ENCODE assay signal across 9 mouse cellular contexts in genomic region chr2:36103555-36104367, GRCm38 (mm10). TPM values are rescaled to one million over a fixed set of nuclear protein-coding genes. Genes with fewer than 3 reads are reported as not detected.
DNase-seq lines count a peak whose midpoint lies in the region; ATAC-seq and TF ChIP-seq lines count a peak whose summit lies in the region.
"Had no signal": no experiment of that assay in that cellular context is flagged by ENCODE, and none has a peak within 500 bp of the region (broad histone marks: within the 10 kb centered on the region; RNA-seq: fewer than 3 reads in every experiment).

No protein-coding gene starts in this region.

- H3K4me1 ChIP-seq in forebrain, embryonic 10.5 days = peaks cover 43% of the 10 kb centered on the region
- H3K4me1 ChIP-seq in intestine, postnatal 0 days (replicated peaks; ENCODE audit: control insufficient read depth, insufficient read depth, low read length) = no peaks in the 10 kb centered on the region
- H3K4me1 ChIP-seq in midbrain, postnatal 0 days (ENCODE audit: insufficient read depth, low read length) = no peaks in the 10 kb centered on the region

- TF ChIP-seq CTCF in intestine, postnatal 0 days (IDR thresholded peaks at IDR 0.05; ENCODE audit: low read depth) = no peak
- no peak for TF ChIP-seq CTCF in midbrain, postnatal 0 days (IDR thresholded peaks at IDR 0.05)

- under 1% methylated on average over 38 of the region's 38 CpGs for WGBS in forebrain, embryonic 10.5 days
- WGBS in intestine, postnatal 0 days = 2% methylated on average over 38 of the region's 38 CpGs
- WGBS in midbrain, postnatal 0 days = under 1% methylated on average over 37 of the region's 38 CpGs

- no peaks in the 10 kb centered on the region for H3K9me3 ChIP-seq in forebrain, embryonic 10.5 days
- no peaks in the 10 kb centered on the region for H3K9me3 ChIP-seq in intestine, postnatal 0 days (ENCODE audit: control insufficient read depth)
- H3K9me3 ChIP-seq in midbrain, postnatal 0 days (ENCODE audit: low read length) = no peaks in the 10 kb centered on the region

- H3K9ac ChIP-seq in intestine, postnatal 0 days (ENCODE audit: low read depth, low read length) = no peak overlapping the region; the same call in 1 of the 2 replicates
- H3K9ac ChIP-seq in midbrain, postnatal 0 days (replicated peaks; ENCODE audit: low read length, poor library complexity, severe bottlenecking) = no peak overlapping the region

- H3K27ac ChIP-seq in forebrain, embryonic 10.5 days = no peak overlapping the region
- H3K27ac ChIP-seq in intestine, postnatal 0 days (ENCODE audit: low read depth, low read length) = no peak overlapping the region
- no peak overlapping the region for H3K27ac ChIP-seq in midbrain, postnatal 0 days (ENCODE audit: low read depth, low read length)

- peak; percentile 11 for DNase-seq in cerebellum, adult 11 months
- no peak for DNase-seq in cerebellum, adult 18-20 months
- DNase-seq in forebrain, embryonic 10.5 days (ENCODE audit: extremely low spot score, low spot score) = peak; percentile 57
- no peak for DNase-seq in midbrain, postnatal 0 days (ENCODE audit: low spot score)
- no peak for DNase-seq in urinary bladder, postnatal 25 days (ENCODE audit: low spot score)
- DNase-seq in MN1 (ENCODE audit: low spot score) = no peak

- peak overlapping the region; percentile 66 for H3K4me2 ChIP-seq in intestine, postnatal 0 days (replicated peaks; ENCODE audit: low read depth)
- peak overlapping the region; percentile 31 for H3K4me2 ChIP-seq in midbrain, postnatal 0 days (ENCODE audit: low read depth, low read length, poor library complexity, severe bottlenecking)

- H3K27me3 ChIP-seq in forebrain, embryonic 10.5 days (ENCODE audit: poor library complexity, severe bottlenecking) = peaks cover 100% of the 10 kb centered on the region
- H3K27me3 ChIP-seq in intestine, postnatal 0 days (replicated peaks; ENCODE audit: control insufficient read depth, insufficient read depth, low read length) = peaks cover 87% of the 10 kb centered on the region
- H3K27me3 ChIP-seq in midbrain, postnatal 0 days (ENCODE audit: insufficient read depth, low read length) = peaks cover 80% of the 10 kb centered on the region

- peak overlapping the region; percentile 54 for H3K4me3 ChIP-seq in forebrain, embryonic 10.5 days
- peak overlapping the region; percentile 43 for H3K4me3 ChIP-seq in intestine, postnatal 0 days (ENCODE audit: low read depth, low read length)
- H3K4me3 ChIP-seq in midbrain, postnatal 0 days (ENCODE audit: low read depth, low read length) = peak overlapping the region; percentile 16; the same call in 1 of the 2 replicates
- H3K4me3 ChIP-seq: erythroblast, embryonic 14.5 days had no signal

- H3K36me3 ChIP-seq in forebrain, embryonic 10.5 days (replicated peaks) = no peaks in the 10 kb centered on the region
- no peaks in the 10 kb centered on the region for H3K36me3 ChIP-seq in intestine, postnatal 0 days (ENCODE audit: control insufficient read depth, insufficient read depth)
- no peaks in the 10 kb centered on the region for H3K36me3 ChIP-seq in midbrain, postnatal 0 days (ENCODE audit: insufficient read depth, low read length)

- ATAC-seq in CD4-positive, CD25-positive, alpha-beta regulatory T cell, adult 4 months = peak; percentile 10
- no peak for ATAC-seq in intestine, postnatal 0 days
- ATAC-seq in midbrain, postnatal 0 days (ENCODE audit: low FRiP score) = no peak

RNA-seq across cellular contexts. Expression of gene Lhx6, which starts 1.4 kb away (rescaled TPM):
- not detected for polyA plus RNA-seq in CD4-positive, CD25-positive, alpha-beta regulatory T cell, adult 4 months (2017; shearing (Covaris generic))
- 2.2 and 2.8 TPM in 2 replicates for polyA plus RNA-seq in forebrain, embryonic 10.5 days (2016; fragmentation: Nextera tagmentation; extraction: Ambion mirVana)
- polyA plus RNA-seq in intestine, postnatal 0 days (2015; fragmentation: Nextera tagmentation; extraction: Ambion mirVana) = 0.58 and 0.61 TPM in 2 replicates
- 0.60 and 1.9 TPM in 2 replicates for total RNA-seq in midbrain, postnatal 0 days (2014; rRNA removed)
- polyA plus RNA-seq in midbrain, postnatal 0 days (2015; fragmentation: Nextera tagmentation; extraction: Ambion mirVana) = 1.6 and 2.5 TPM in 2 replicates
- polyA plus RNA-seq: erythroblast, embryonic 14.5 days had no signal

RNA-seq across cellular contexts. Expression of gene Mrrf, which starts 32.4 kb away (rescaled TPM):
- 10 to 100 TPM; 11.5 to 14.9 TPM for polyA plus RNA-seq in CD4-positive, CD25-positive, alpha-beta regulatory T cell, adult 4 months (2017; shearing (Covaris generic))
- polyA plus RNA-seq in forebrain, embryonic 10.5 days (2016; fragmentation: Nextera tagmentation; extraction: Ambion mirVana) = 24.2 and 28.7 TPM in 2 replicates
- polyA plus RNA-seq in intestine, postnatal 0 days (2015; fragmentation: Nextera tagmentation; extraction: Ambion mirVana) = 17.3 and 20.4 TPM in 2 replicates
- total RNA-seq in midbrain, postnatal 0 days (2014; rRNA removed) = 12.2 and 13.7 TPM in 2 replicates
- polyA plus RNA-seq in midbrain, postnatal 0 days (2015; fragmentation: Nextera tagmentation; extraction: Ambion mirVana) = 16.7 and 16.8 TPM in 2 replicates

RNA-seq across cellular contexts. Expression of gene Rbm18, which starts 32.8 kb away (rescaled TPM):
- 10 to 100 TPM; 50.5 to 61.5 TPM for polyA plus RNA-seq in CD4-positive, CD25-positive, alpha-beta regulatory T cell, adult 4 months (2017; shearing (Covaris generic))
- 71.8 and 72.1 TPM in 2 replicates for polyA plus RNA-seq in forebrain, embryonic 10.5 days (2016; fragmentation: Nextera tagmentation; extraction: Ambion mirVana)
- polyA plus RNA-seq in intestine, postnatal 0 days (2015; fragmentation: Nextera tagmentation; extraction: Ambion mirVana) = 26.5 and 28.9 TPM in 2 replicates
- total RNA-seq in midbrain, postnatal 0 days (2014; rRNA removed) = 56.6 and 59.0 TPM in 2 replicates
- 99.6 and 102 TPM in 2 replicates for polyA plus RNA-seq in midbrain, postnatal 0 days (2015; fragmentation: Nextera tagmentation; extraction: Ambion mirVana)

RNA-seq across cellular contexts. Expression of gene Morn5, which starts 54.5 kb away (rescaled TPM):
- not detected for polyA plus RNA-seq in CD4-positive, CD25-positive, alpha-beta regulatory T cell, adult 4 months (2017; shearing (Covaris generic))
- polyA plus RNA-seq in forebrain, embryonic 10.5 days (2016; fragmentation: Nextera tagmentation; extraction: Ambion mirVana) = 0.56 TPM in 1 of 2 replicates, not detected in the other
- polyA plus RNA-seq in intestine, postnatal 0 days (2015; fragmentation: Nextera tagmentation; extraction: Ambion mirVana) = not detected in 2 replicates
- total RNA-seq in midbrain, postnatal 0 days (2014; rRNA removed) = 1.4 and 3.8 TPM in 2 replicates
- 2.1 and 3.5 TPM in 2 replicates for polyA plus RNA-seq in midbrain, postnatal 0 days (2015; fragmentation: Nextera tagmentation; extraction: Ambion mirVana)
- polyA plus RNA-seq: erythroblast, embryonic 14.5 days had no signal

RNA-seq across cellular contexts. Expression of gene Ndufa8, which starts 54.6 kb away (rescaled TPM):
- polyA plus RNA-seq in CD4-positive, CD25-positive, alpha-beta regulatory T cell, adult 4 months (2017; shearing (Covaris generic)) = 100 to 1,000 TPM; 177 to 185 TPM
- 189 and 195 TPM in 2 replicates for polyA plus RNA-seq in forebrain, embryonic 10.5 days (2016; fragmentation: Nextera tagmentation; extraction: Ambion mirVana)
- 343 and 361 TPM in 2 replicates for polyA plus RNA-seq in intestine, postnatal 0 days (2015; fragmentation: Nextera tagmentation; extraction: Ambion mirVana)
- 87.4 and 95.2 TPM in 2 replicates for total RNA-seq in midbrain, postnatal 0 days (2014; rRNA removed)
- 339 and 388 TPM in 2 replicates for polyA plus RNA-seq in midbrain, postnatal 0 days (2015; fragmentation: Nextera tagmentation; extraction: Ambion mirVana)

Comparison
In these comparisons a context has a peak if more than half of its experiments do, and no peak if none do; other contexts are left out.
1. DNase-seq: peak in cerebellum, adult 11 months (single experiment) and forebrain, embryonic 10.5 days (single experiment); none in cerebellum, adult 18-20 months (0 of 2), midbrain, postnatal 0 days (single experiment), urinary bladder, postnatal 25 days (single experiment) and MN1 (single experiment).
2. Peak in every context shown above with its lines, with median percentiles within 50 percentile points of each other: H3K4me3 ChIP-seq.